Mouse (Mus musculus): ENCODE data around the gene Zfp648. TPM values are rescaled to one million over a fixed set of nuclear protein-coding genes. Genes with fewer than 3 reads are reported as not detected.

The Zfp648 gene
- polyA plus RNA-seq, 1 experiment = not detected

- no peaks in the 10 kb centered on the region for H3K27me3 ChIP-seq (ENCODE audit: control insufficient read depth)
- TF ChIP-seq GATA1 (IDR thresholded peaks at IDR 0.05; ENCODE audit: low read length) (no peak), TAL1 (IDR thresholded peaks at IDR 0.05; ENCODE audit: low read length) (no peak)
- H3K4me3 ChIP-seq (replicated peaks) = no peak overlapping the region
- H3K36me3 ChIP-seq (ENCODE audit: control insufficient read depth) = no peaks in the 10 kb centered on the region
- H3K4me1 ChIP-seq (ENCODE audit: control insufficient read depth) = no peaks in the 10 kb centered on the region
- no peaks in the 10 kb centered on the region for H3K9me3 ChIP-seq (ENCODE audit: control insufficient read depth, low read length)
Observed at GRCm38 (mm10) chr1:154180952-154181351, 20.0 kb upstream of the Zfp648 start.

- no peak overlapping the region for H3K4me3 ChIP-seq (replicated peaks)
- no peaks in the 10 kb centered on the region for H3K4me1 ChIP-seq (ENCODE audit: control insufficient read depth)
- TF ChIP-seq GATA1 (IDR thresholded peaks at IDR 0.05; ENCODE audit: low read length) (no peak), TAL1 (IDR thresholded peaks at IDR 0.05; ENCODE audit: low read length) (no peak)
Observed at GRCm38 (mm10) chr1:154182396-154183076, 18.5 kb upstream of the Zfp648 start.

GRCm38 (mm10) chr1:154183077-154183751, 17.8 kb upstream of the Zfp648 start:
- TF ChIP-seq TAL1 (IDR thresholded peaks at IDR 0.05; ENCODE audit: low read length) (no peak), GATA1 (IDR thresholded peaks at IDR 0.05; ENCODE audit: low read length) (no peak)
- H3K9me3 ChIP-seq (ENCODE audit: control insufficient read depth, low read length) = no peaks in the 10 kb centered on the region

More at GRCm38 (mm10) chr1:154182396-154183076, 18.5 kb upstream of the Zfp648 start:
- H3K9me3 ChIP-seq (ENCODE audit: control insufficient read depth, low read length) = no peaks in the 10 kb centered on the region
- H3K27me3 ChIP-seq (ENCODE audit: control insufficient read depth) = no peaks in the 10 kb centered on the region
- H3K36me3 ChIP-seq (ENCODE audit: control insufficient read depth) = no peaks in the 10 kb centered on the region

GRCm38 (mm10) chr1:154188229-154188628, 12.8 kb upstream of the Zfp648 start:
- TF ChIP-seq TAL1 (IDR thresholded peaks at IDR 0.05; ENCODE audit: low read length) = no peak
- TF ChIP-seq GATA1 (IDR thresholded peaks at IDR 0.05; ENCODE audit: low read length) = no peak
- Histone ChIP-seq H3K36me3 (ENCODE audit: control insufficient read depth) (no peaks in the 10 kb centered on the region), H3K4me1 (ENCODE audit: control insufficient read depth) (no peaks in the 10 kb centered on the region), H3K4me3 (replicated peaks) (no peak overlapping the region), H3K27me3 (ENCODE audit: control insufficient read depth) (no peaks in the 10 kb centered on the region), H3K9me3 (ENCODE audit: control insufficient read depth, low read length) (no peaks in the 10 kb centered on the region)

More at GRCm38 (mm10) chr1:154183077-154183751, 17.8 kb upstream of the Zfp648 start:
- Histone ChIP-seq H3K4me3 (replicated peaks) (no peak overlapping the region), H3K36me3 (ENCODE audit: control insufficient read depth) (no peaks in the 10 kb centered on the region), H3K4me1 (ENCODE audit: control insufficient read depth) (no peaks in the 10 kb centered on the region), H3K27me3 (ENCODE audit: control insufficient read depth) (no peaks in the 10 kb centered on the region)

- Histone ChIP-seq H3K9me3 (ENCODE audit: control insufficient read depth, low read length) (no peaks in the 10 kb centered on the region), H3K4me1 (ENCODE audit: control insufficient read depth) (no peaks in the 10 kb centered on the region), H3K4me3 (replicated peaks) (no peak overlapping the region), H3K27me3 (ENCODE audit: control insufficient read depth) (no peaks in the 10 kb centered on the region), H3K36me3 (ENCODE audit: control insufficient read depth) (no peaks in the 10 kb centered on the region)
- TF ChIP-seq TAL1 (IDR thresholded peaks at IDR 0.05; ENCODE audit: low read length) (no peak), GATA1 (IDR thresholded peaks at IDR 0.05; ENCODE audit: low read length) (no peak)
Observed at GRCm38 (mm10) chr1:154188631-154189030, 12.4 kb upstream of the Zfp648 start.

GRCm38 (mm10) chr1:154189842-154190530, 11.0 kb upstream of the Zfp648 start:
- H3K4me3 ChIP-seq (replicated peaks) = no peak overlapping the region
- no peaks in the 10 kb centered on the region for H3K9me3 ChIP-seq (ENCODE audit: control insufficient read depth, low read length)
- H3K36me3 ChIP-seq (ENCODE audit: control insufficient read depth) = no peaks in the 10 kb centered on the region
- TF ChIP-seq GATA1 (IDR thresholded peaks at IDR 0.05; ENCODE audit: low read length) (no peak), TAL1 (IDR thresholded peaks at IDR 0.05; ENCODE audit: low read length) (no peak)
- H3K4me1 ChIP-seq (ENCODE audit: control insufficient read depth) = no peaks in the 10 kb centered on the region
- no peaks in the 10 kb centered on the region for H3K27me3 ChIP-seq (ENCODE audit: control insufficient read depth)

- peaks cover 2% of the 10 kb centered on the region for H3K27me3 ChIP-seq (ENCODE audit: control insufficient read depth)
- H3K9me3 ChIP-seq (ENCODE audit: control insufficient read depth, low read length) = no peaks in the 10 kb centered on the region
- H3K4me1 ChIP-seq (ENCODE audit: control insufficient read depth) = no peaks in the 10 kb centered on the region
- H3K36me3 ChIP-seq (ENCODE audit: control insufficient read depth) = no peaks in the 10 kb centered on the region
- TF ChIP-seq TAL1 (IDR thresholded peaks at IDR 0.05; ENCODE audit: low read length) (no peak), GATA1 (IDR thresholded peaks at IDR 0.05; ENCODE audit: low read length) (no peak)
- H3K4me3 ChIP-seq (replicated peaks) = no peak overlapping the region
Observed at GRCm38 (mm10) chr1:154198896-154199295, 2.1 kb upstream of the Zfp648 start.

GRCm38 (mm10) chr1:154202580-154202979, 1.6 kb downstream of the Zfp648 start:
- Histone ChIP-seq H3K36me3 (ENCODE audit: control insufficient read depth) (no peaks in the 10 kb centered on the region), H3K4me3 (replicated peaks) (no peak overlapping the region), H3K4me1 (ENCODE audit: control insufficient read depth) (no peaks in the 10 kb centered on the region), H3K9me3 (ENCODE audit: control insufficient read depth, low read length) (no peaks in the 10 kb centered on the region; the same call in 1 of the 2 replicates), H3K27me3 (ENCODE audit: control insufficient read depth) (peaks cover 21% of the 10 kb centered on the region)
- TF ChIP-seq GATA1 (IDR thresholded peaks at IDR 0.05; ENCODE audit: low read length) (no peak), TAL1 (IDR thresholded peaks at IDR 0.05; ENCODE audit: low read length) (no peak)

GRCm38 (mm10) chr1:154203386-154203785, 2.4 kb downstream of the Zfp648 start:
- no peak for TF ChIP-seq GATA1 (IDR thresholded peaks at IDR 0.05; ENCODE audit: low read length)
- no peak for TF ChIP-seq TAL1 (IDR thresholded peaks at IDR 0.05; ENCODE audit: low read length)
- Histone ChIP-seq H3K27me3 (ENCODE audit: control insufficient read depth) (peaks cover 21% of the 10 kb centered on the region), H3K4me1 (ENCODE audit: control insufficient read depth) (no peaks in the 10 kb centered on the region), H3K4me3 (replicated peaks) (no peak overlapping the region), H3K9me3 (ENCODE audit: control insufficient read depth, low read length) (no peaks in the 10 kb centered on the region; the same call in 1 of the 2 replicates), H3K36me3 (ENCODE audit: control insufficient read depth) (no peaks in the 10 kb centered on the region)
